Mouse (Mus musculus): Measurements from ENCODE around the gene Oas2.

The Oas2 gene

GRCm38 (mm10) chr5:120742125-120742524 lies 7.5 kb downstream of the Oas2 start:
- in situ Hi-C loops (cut with MboI; ENCODE audit: low pct_unique_long_range_greater_than_20kb in 1 of 2, low sequenced_read_pairs in 2 of 2, unreplicated experiment in 1 of 2), result loop anchor here in 1 of 2 experiments (10.0 kb wide), 1 partner anchor 117 kb away; no protein-coding TSS in a partner anchor

GRCm38 (mm10) chr5:120734380-120734990 lies 15.2 kb downstream of the Oas2 start:
- in situ Hi-C loops (cut with MboI; ENCODE audit: low pct_unique_long_range_greater_than_20kb in 1 of 2, low sequenced_read_pairs in 2 of 2, unreplicated experiment in 1 of 2), result no loop called here

GRCm38 (mm10) chr5:120733696-120734095 lies 16.0 kb downstream of the Oas2 start:
- in situ Hi-C loops (cut with MboI; ENCODE audit: low pct_unique_long_range_greater_than_20kb in 1 of 2, low sequenced_read_pairs in 2 of 2, unreplicated experiment in 1 of 2), result no loop called here

GRCm38 (mm10) chr5:120732740-120733139 lies 16.9 kb downstream of the Oas2 start:
- in situ Hi-C loops (cut with MboI; ENCODE audit: low pct_unique_long_range_greater_than_20kb in 1 of 2, low sequenced_read_pairs in 2 of 2, unreplicated experiment in 1 of 2), result no loop called here

GRCm38 (mm10) chr5:120729319-120729718 lies 20.3 kb downstream of the Oas2 start:
- in situ Hi-C loops (cut with MboI; ENCODE audit: low pct_unique_long_range_greater_than_20kb in 1 of 2, low sequenced_read_pairs in 2 of 2, unreplicated experiment in 1 of 2), result no loop called here

- in situ Hi-C loops (cut with MboI; ENCODE audit: low pct_unique_long_range_greater_than_20kb in 1 of 2, low sequenced_read_pairs in 2 of 2, unreplicated experiment in 1 of 2), result no loop called here
Observed at GRCm38 (mm10) chr5:120725811-120726455, 23.7 kb downstream of the Oas2 start.

- in situ Hi-C loops (cut with MboI; ENCODE audit: low pct_unique_long_range_greater_than_20kb in 1 of 2, low sequenced_read_pairs in 2 of 2, unreplicated experiment in 1 of 2), result no loop called here
Observed at GRCm38 (mm10) chr5:120721005-120721404, 28.6 kb downstream of the Oas2 start.

GRCm38 (mm10) chr5:120718600-120719378 lies 30.9 kb downstream of the Oas2 start:
- in situ Hi-C loops (cut with MboI; ENCODE audit: low pct_unique_long_range_greater_than_20kb in 1 of 2, low sequenced_read_pairs in 2 of 2, unreplicated experiment in 1 of 2), result loop anchor here in 1 of 2 experiments (10.0 kb wide), 1 partner anchor 94 kb away; no protein-coding TSS in a partner anchor

- in situ Hi-C loops (cut with MboI; ENCODE audit: low pct_unique_long_range_greater_than_20kb in 1 of 2, low sequenced_read_pairs in 2 of 2, unreplicated experiment in 1 of 2), result loop anchor here in 1 of 2 experiments (10.0 kb wide), 1 partner anchor 92 kb away; no protein-coding TSS in a partner anchor
Observed at GRCm38 (mm10) chr5:120717136-120717535, 32.5 kb downstream of the Oas2 start.

GRCm38 (mm10) chr5:120714314-120714713 lies 35.3 kb downstream of the Oas2 start:
- in situ Hi-C loops (cut with MboI; ENCODE audit: low pct_unique_long_range_greater_than_20kb in 1 of 2, low sequenced_read_pairs in 2 of 2, unreplicated experiment in 1 of 2), result loop anchor here in 1 of 2 experiments (5.0 to 10.0 kb wide), 2 partner anchors 37 to 90 kb away; no protein-coding TSS in a partner anchor

GRCm38 (mm10) chr5:120712721-120713120 lies 36.9 kb downstream of the Oas2 start:
- in situ Hi-C loops (cut with MboI; ENCODE audit: low pct_unique_long_range_greater_than_20kb in 1 of 2, low sequenced_read_pairs in 2 of 2, unreplicated experiment in 1 of 2), result loop anchor here in 1 of 2 experiments (5.0 to 10.0 kb wide), 2 partner anchors 35 to 88 kb away; no protein-coding TSS in a partner anchor

- in situ Hi-C loops (cut with MboI; ENCODE audit: low pct_unique_long_range_greater_than_20kb in 1 of 2, low sequenced_read_pairs in 2 of 2, unreplicated experiment in 1 of 2), result loop anchor here in 1 of 2 experiments (5.0 to 10.0 kb wide), 2 partner anchors 35 to 87 kb away; no protein-coding TSS in a partner anchor
Observed at GRCm38 (mm10) chr5:120711827-120712226, 37.8 kb downstream of the Oas2 start, which contains the start of gene Dtx1. Gene Dtx1 (minus strand): TSS chr5:120711927.

GRCm38 (mm10) chr5:120711416-120711815 lies 38.2 kb downstream of the Oas2 start:
- in situ Hi-C loops (cut with MboI; ENCODE audit: low pct_unique_long_range_greater_than_20kb in 1 of 2, low sequenced_read_pairs in 2 of 2, unreplicated experiment in 1 of 2), result loop anchor here in 1 of 2 experiments (5.0 to 10.0 kb wide), 2 partner anchors 34 to 87 kb away; no protein-coding TSS in a partner anchor

GRCm38 (mm10) chr5:120710826-120711248 lies 38.8 kb downstream of the Oas2 start:
- in situ Hi-C loops (cut with MboI; ENCODE audit: low pct_unique_long_range_greater_than_20kb in 1 of 2, low sequenced_read_pairs in 2 of 2, unreplicated experiment in 1 of 2), result loop anchor here in 1 of 2 experiments (5.0 to 10.0 kb wide), 2 partner anchors 34 to 86 kb away; no protein-coding TSS in a partner anchor

- in situ Hi-C loops (cut with MboI; ENCODE audit: low pct_unique_long_range_greater_than_20kb in 1 of 2, low sequenced_read_pairs in 2 of 2, unreplicated experiment in 1 of 2), result loop anchor here in 1 of 2 experiments (5.0 to 10.0 kb wide), 2 partner anchors 33 to 85 kb away; no protein-coding TSS in a partner anchor
Observed at GRCm38 (mm10) chr5:120710161-120710825, 39.4 kb downstream of the Oas2 start.

- in situ Hi-C loops (cut with MboI; ENCODE audit: low pct_unique_long_range_greater_than_20kb in 1 of 2, low sequenced_read_pairs in 2 of 2, unreplicated experiment in 1 of 2), result no loop called here
Observed at GRCm38 (mm10) chr5:120706976-120707375, 42.7 kb downstream of the Oas2 start.

- in situ Hi-C loops (cut with MboI; ENCODE audit: low pct_unique_long_range_greater_than_20kb in 1 of 2, low sequenced_read_pairs in 2 of 2, unreplicated experiment in 1 of 2), result no loop called here
Observed at GRCm38 (mm10) chr5:120706541-120706940, 43.1 kb downstream of the Oas2 start.

GRCm38 (mm10) chr5:120704421-120704820 lies 45.2 kb downstream of the Oas2 start:
- in situ Hi-C loops (cut with MboI; ENCODE audit: low pct_unique_long_range_greater_than_20kb in 1 of 2, low sequenced_read_pairs in 2 of 2, unreplicated experiment in 1 of 2), result no loop called here

All from mouse embryonic stem cell (cell line).